8 mouse cellular contexts compared by ENCODE assay signal in the genomic region with DNA sequence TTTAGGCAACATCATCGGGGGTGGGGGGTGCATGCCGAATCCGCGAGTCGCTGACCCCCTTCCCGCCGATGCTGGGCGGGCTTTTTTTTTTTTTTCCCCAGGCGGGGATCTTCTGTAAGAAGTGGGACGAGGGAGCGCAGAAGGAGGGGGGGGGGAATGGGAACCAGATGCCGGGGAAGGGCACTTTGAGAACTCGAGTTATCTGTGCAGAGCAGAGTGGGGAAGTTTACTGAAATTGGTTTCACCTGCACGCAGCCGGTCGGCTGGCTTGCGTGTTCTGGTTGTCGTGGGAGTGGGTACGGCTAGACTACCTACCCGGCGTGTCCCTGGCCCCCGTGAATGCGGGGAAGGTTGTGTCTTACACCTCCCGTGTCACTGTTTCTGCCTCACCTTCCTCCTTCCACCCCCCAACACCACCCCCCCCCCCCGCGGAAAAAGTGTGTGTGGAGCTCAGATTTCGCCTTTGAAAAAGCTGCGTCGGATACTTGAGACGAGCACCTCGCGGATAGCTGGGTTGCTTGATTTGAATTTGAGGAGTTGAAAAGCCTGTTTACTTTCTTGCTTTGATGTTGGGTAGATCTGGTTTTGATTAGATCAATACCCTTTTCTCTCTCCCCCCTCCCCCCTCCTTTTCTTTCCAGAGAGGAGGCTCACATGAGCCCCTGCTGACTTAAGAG. TPM values are rescaled to one million over a fixed set of nuclear protein-coding genes. Genes with fewer than 3 reads are reported as not detected.
A peak's percentile ranks its signal among the peaks of the same experiment; 100 is the strongest.
DNase-seq lines count a peak whose midpoint lies in the region; ATAC-seq and TF ChIP-seq lines count a peak whose summit lies in the region.

No protein-coding gene starts in this region.

- peak; percentile 9 for DNase-seq in adrenal gland, adult 2 months
- DNase-seq in adrenal gland, adult 18-20 months (ENCODE audit: low spot score in 2 of 2): no peak
- DNase-seq in thymus, adult 2 months: no peak
- DNase-seq in thymus, adult 18-20 months: no peak
- no peak for DNase-seq in liver, embryonic 13.5 days
- DNase-seq in adipocyte (ENCODE audit: low spot score): no peak
- no peak for DNase-seq in yolk sac, embryonic 10.5 days (ENCODE audit: low spot score)
- no peak for DNase-seq in cerebellum, adult 11-12 months

- H3K27me3 ChIP-seq in thymus, adult 2 months (ENCODE audit: control insufficient read depth, insufficient read depth, low read length): no peaks in the 10 kb centered on the region; the same call in 1 of the 2 replicates
- H3K27me3 ChIP-seq in liver, embryonic 13.5 days: peaks cover 72% of the 10 kb centered on the region

- no peaks in the 10 kb centered on the region for H3K9me3 ChIP-seq in liver, embryonic 13.5 days (replicated peaks)

- H3K36me3 ChIP-seq in thymus, adult 2 months (ENCODE audit: control insufficient read depth, insufficient read depth, low read length): no peaks in the 10 kb centered on the region
- no peaks in the 10 kb centered on the region for H3K36me3 ChIP-seq in liver, embryonic 13.5 days

- no peak overlapping the region for H3K27ac ChIP-seq in thymus, adult 2 months (ENCODE audit: control insufficient read depth, insufficient read depth, low read length)
- H3K27ac ChIP-seq in liver, embryonic 13.5 days: no peak overlapping the region

- no peak for TF ChIP-seq POLR2A in thymus, adult 2 months (IDR thresholded peaks at IDR 0.05; ENCODE audit: control insufficient read depth, extremely low read depth, insufficient read depth, low read length, poor library complexity)

- H3K4me2 ChIP-seq in liver, embryonic 13.5 days: peak overlapping the region; percentile 78

- H3K9ac ChIP-seq in liver, embryonic 13.5 days: no peak overlapping the region

- peak overlapping the region; percentile 81 for H3K4me3 ChIP-seq in thymus, adult 2 months (ENCODE audit: control insufficient read depth, insufficient read depth, low read length)
- peak overlapping the region; percentile 65 for H3K4me3 ChIP-seq in liver, embryonic 13.5 days (replicated peaks)

- no peak for TF ChIP-seq CTCF in thymus, adult 2 months (IDR thresholded peaks at IDR 0.05; ENCODE audit: borderline replicate concordance, control insufficient read depth, extremely low read depth, insufficient read depth, low read length, poor library complexity)

- ATAC-seq in liver, embryonic 13.5 days (ENCODE audit: low read depth): no peak

- 4% methylated on average over 31 of the region's 32 CpGs for WGBS in thymus, adult 2 months
- WGBS in liver, embryonic 13.5 days (ENCODE audit: insufficient replicate concordance): 2% methylated on average over 32 of the region's 32 CpGs

- peaks cover 36% of the 10 kb centered on the region for H3K4me1 ChIP-seq in thymus, adult 2 months (replicated peaks; ENCODE audit: control insufficient read depth, insufficient read depth, low read length)
- H3K4me1 ChIP-seq in liver, embryonic 13.5 days (replicated peaks): peaks cover 18% of the 10 kb centered on the region; the same call in 1 of the 2 replicates

RNA-seq across cellular contexts. Expression of gene Axin2, which starts 2.5 kb away (rescaled TPM):
- total RNA-seq in adrenal gland, adult 2 months (2021): 10 to 100 TPM; 28.6 to 47.1 TPM
- polyA plus RNA-seq in adrenal gland, adult 2 months (2012; rRNA removed): 25.7 and 31.4 TPM in 2 replicates
- total RNA-seq in adrenal gland, adult 18-20 months (2021): 10 to 100 TPM; 36.9 to 56.2 TPM
- 16.5 and 17.0 TPM in 2 replicates for polyA plus RNA-seq in thymus, adult 2 months (2012; rRNA removed)
- 0.43 and 0.51 TPM in 2 replicates for polyA plus RNA-seq in liver, embryonic 13.5 days (2015; fragmentation: Nextera tagmentation; extraction: Ambion mirVana)

Comparison
In these comparisons a context has a peak if more than half of its experiments do, and no peak if none do; other contexts are left out.
1. RNA of gene Axin2, which starts 2.5 kb away (polyA plus RNA-seq): 25.7 to 31.4 TPM in adrenal gland, adult 2 months and 16.5 to 17.0 TPM in thymus, adult 2 months; 0.43 to 0.51 TPM in liver, embryonic 13.5 days; every median in the first group is over 10 times any median in the second.